Mouse (Mus musculus): Measurements from ENCODE around the gene Anxa7.

GRCm38 (mm10) chr14:20478801-20479200, 1.1 kb downstream of the Anxa7 start:
- TF ChIP-seq GATA1 (IDR thresholded peaks at IDR 0.05; ENCODE audit: low read depth, low read length): no peak
- TF ChIP-seq MAZ (IDR thresholded peaks at IDR 0.05; ENCODE audit: low read depth, low read length): no peak
- peak; percentile 43; the same call in 1 of the 2 replicates for TF ChIP-seq BHLHE40 (IDR thresholded peaks at IDR 0.05; ENCODE audit: borderline replicate concordance, low read depth, low read length)
- TF ChIP-seq CTCF (IDR thresholded peaks at IDR 0.05 in 2 of 3, conservative IDR thresholded peaks at IDR 0.05 in 1 of 3; ENCODE audit: control insufficient read depth in 1 of 3, insufficient read depth in 1 of 3, low read depth in 2 of 3, low read length in 3 of 3, poor library complexity in 1 of 3, severe bottlenecking in 1 of 3): no peak
- TF ChIP-seq TBP (IDR thresholded peaks at IDR 0.05; ENCODE audit: low read depth, low read length): peak; percentile 78
